Mouse (Mus musculus) lung, adult 2 months (tissue): ENCODE results near the gene Ctcfl. TPM values are rescaled to one million over a fixed set of nuclear protein-coding genes. Genes with fewer than 3 reads are reported as not detected.
"Not testable (repeated sequence)": the region's sequence is repeated elsewhere in the genome, so short reads cannot be mapped to it uniquely, and the experiment has no call there.

ENCODE experiments used
- DNase-seq: peaks from one replicate; pipeline ENCODE4 v3.0.0; 2022
- H3K4me1 ChIP-seq: fragments of 200-500 bp; 2 replicates; pipeline ENCODE4 v1.6.1; 2011; ENCODE audit warnings: low read length; ENCODE audit not compliant: control insufficient read depth, insufficient read depth
- H3K4me3 ChIP-seq: fragments of 200-500 bp; replicated peaks from 2 replicates; pipeline ENCODE3; 2011; ENCODE audit warnings: low read depth, mild to moderate bottlenecking, control low read depth, low read length; ENCODE audit errors: extremely low read depth
- CTCF ChIP-seq: fragments of 200-500 bp; IDR thresholded peaks from 2 replicates; pipeline ENCODE4 v1.5.1; 2011; ENCODE audit warnings: mild to moderate bottlenecking, low read length, control low read depth; ENCODE audit not compliant: insufficient read depth
- POLR2A ChIP-seq: fragments of 200-500 bp; IDR thresholded peaks from 2 replicates; pipeline ENCODE4 v1.6.1; 2011; ENCODE audit warnings: low read depth, mild to moderate bottlenecking, control low read depth, low read length, borderline replicate concordance; ENCODE audit errors: extremely low read depth
- WGBS: fragments of 180-500 bp; shearing (Covaris S2); methylation state at CpG from one replicate; pipeline ENCODE4 v1.1.7; 2018; 5-methylcytosine and 5-hydroxymethylcytosine counted together
- polyA plus RNA-seq: library from polyadenylated mRNA; depleted of rRNA; stranded (reverse); fragments of >200 nt; gene quantifications from 2 replicates; pipeline ENCODE4 v1.2.3, GENCODE M21; 2012

Ctcfl gene
- polyA plus RNA-seq, 1 experiment: not detected

GRCm38 (mm10) chr2:173110571-173110970, 8.8 kb downstream of the Ctcfl start:
- WGBS: 78% methylated on average over 9 of the region's 9 CpGs
- H3K4me1 ChIP-seq: no peaks in the 10 kb centered on the region
- H3K4me3 ChIP-seq: no peak overlapping the region
- DNase-seq: no peak
- TF ChIP-seq POLR2A (no peak), CTCF (no peak)

- H3K4me1 ChIP-seq: no peaks in the 10 kb centered on the region
These were observed 9.8 kb downstream of the Ctcfl start for GRCm38 (mm10) chr2:173109510-173109909.

DNA sequence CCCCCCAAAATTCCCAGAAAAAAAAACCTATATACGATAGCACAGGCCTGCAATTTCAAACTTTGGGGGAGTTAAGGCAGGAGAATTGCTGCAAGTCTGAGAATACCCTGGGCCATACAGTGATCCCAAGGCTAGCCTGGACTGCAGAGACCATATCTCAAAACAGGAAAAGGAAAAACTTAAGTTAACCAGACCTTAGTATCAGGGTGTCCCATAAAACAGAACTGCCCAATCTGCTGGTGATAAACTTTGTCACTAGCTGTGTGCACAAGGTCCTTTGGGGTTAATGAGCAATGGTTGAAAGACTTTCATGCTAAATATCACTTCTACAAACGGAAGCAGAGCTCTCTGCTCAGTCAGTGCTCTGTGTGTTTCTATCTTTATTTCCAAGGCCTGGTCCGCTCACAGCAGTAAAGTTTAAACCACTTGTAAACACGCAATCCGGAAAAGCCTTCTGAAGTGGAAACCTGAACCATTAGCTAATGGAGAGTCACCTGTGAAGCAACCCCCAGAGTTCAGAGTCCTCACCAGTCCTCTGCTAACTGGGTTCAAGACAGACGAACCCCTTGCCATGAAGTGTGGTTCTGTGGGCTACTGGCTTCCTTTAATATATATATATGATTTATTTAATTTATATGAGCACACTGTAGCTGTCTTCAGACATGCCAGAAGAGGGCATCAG, 10.7 kb downstream of the Ctcfl start:
- TF ChIP-seq CTCF (no peak), POLR2A (no peak)
- Histone ChIP-seq H3K4me3 (no peak overlapping the region), H3K4me1 (no peaks in the 10 kb centered on the region)
- WGBS: 63% methylated on average over 6 of the region's 6 CpGs
- no peak for DNase-seq

More at GRCm38 (mm10) chr2:173109510-173109909, 9.8 kb downstream of the Ctcfl start:
- DNase-seq: no peak
- no peak for TF ChIP-seq POLR2A
- TF ChIP-seq CTCF: no peak
- WGBS: 88% methylated on average over 7 of the region's 7 CpGs
- no peak overlapping the region for H3K4me3 ChIP-seq

- no peak overlapping the region for H3K4me3 ChIP-seq
- H3K4me1 ChIP-seq: no peaks in the 10 kb centered on the region
- DNase-seq: peak; percentile 49
- 17% methylated on average over 14 of the region's 14 CpGs for WGBS
- no peak for TF ChIP-seq POLR2A
- peak; percentile 71 for TF ChIP-seq CTCF
These were observed 12.2 kb downstream of the Ctcfl start for GRCm38 (mm10) chr2:173106889-173107785.

- 80% methylated on average over 9 of the region's 9 CpGs for WGBS
- H3K4me1 ChIP-seq: no peaks in the 10 kb centered on the region
- DNase-seq: no peak
- no peak overlapping the region for H3K4me3 ChIP-seq
- TF ChIP-seq CTCF (no peak), POLR2A (no peak)
These were observed 12.9 kb downstream of the Ctcfl start for GRCm38 (mm10) chr2:173106409-173106808.

DNA sequence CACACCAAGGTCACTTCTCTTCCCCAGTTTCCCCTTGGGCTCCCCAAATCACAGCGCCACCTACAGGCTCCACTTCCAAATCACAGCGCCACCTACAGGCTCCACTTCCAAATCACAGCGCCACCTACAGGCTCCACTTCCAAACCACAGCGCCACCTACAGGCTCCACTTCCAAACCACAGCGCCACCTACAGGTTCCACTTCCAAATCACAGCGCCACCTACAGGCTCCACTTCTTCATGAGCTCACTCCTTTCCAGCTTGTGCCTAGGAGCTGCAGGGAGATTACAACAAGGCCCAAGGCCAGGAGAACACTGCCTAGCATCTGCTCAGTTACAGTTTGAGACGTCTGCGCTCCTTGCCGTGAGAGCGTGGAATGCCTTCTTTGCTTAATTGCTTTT, 22.0 kb downstream of the Ctcfl start:
- DNase-seq, H3K4me3 ChIP-seq, H3K4me1 ChIP-seq: not testable (repeated sequence)
- peak; percentile 29 for TF ChIP-seq CTCF
- WGBS: 92% methylated on average over 10 of the region's 10 CpGs

GRCm38 (mm10) chr2:173089437-173089836, 29.9 kb downstream of the Ctcfl start:
- DNase-seq: peak; percentile 77
- Histone ChIP-seq H3K4me1 (no peaks in the 10 kb centered on the region), H3K4me3 (no peak overlapping the region)
- WGBS: 12% methylated on average over 6 of the region's 6 CpGs
- peak; percentile 99 for TF ChIP-seq CTCF
- TF ChIP-seq POLR2A: no peak

- Histone ChIP-seq H3K4me3 (no peak overlapping the region), H3K4me1 (no peaks in the 10 kb centered on the region)
- TF ChIP-seq CTCF (no peak), POLR2A (no peak)
- no peak for DNase-seq
- 38% methylated on average over 13 of the region's 13 CpGs for WGBS
These were observed 31.9 kb downstream of the Ctcfl start for GRCm38 (mm10) chr2:173087405-173087804.

GRCm38 (mm10) chr2:173085763-173086162, 33.6 kb downstream of the Ctcfl start:
- no peak for DNase-seq
- no peak for TF ChIP-seq POLR2A
- no peak for TF ChIP-seq CTCF
- 75% methylated on average over 9 of the region's 9 CpGs for WGBS

More at GRCm38 (mm10) chr2:173085763-173086162, 33.6 kb downstream of the Ctcfl start:
- no peaks in the 10 kb centered on the region for H3K4me1 ChIP-seq
- no peak overlapping the region for H3K4me3 ChIP-seq
